Mouse (Mus musculus) gonadal fat pad, adult 2 months (tissue): ENCODE data around the gene C2cd2. TPM values are rescaled to one million over a fixed set of nuclear protein-coding genes. Genes with fewer than 3 reads are reported as not detected.
"Not testable (repeated sequence)": the region's sequence is repeated elsewhere in the genome, so short reads cannot be mapped to it uniquely, and the experiment has no call there.

Experiments used
- DNase-seq: peaks from one replicate; pipeline ENCODE4 v3.0.0-alpha.2; 2012; ENCODE audit warnings: low read depth
- polyA plus RNA-seq: library from polyadenylated mRNA; depleted of rRNA; stranded (reverse); fragments of >200 nt; gene quantifications from 2 replicates; pipeline ENCODE4 v1.2.3, GENCODE M21; 2012

Gene C2cd2
- polyA plus RNA-seq, 1 experiment: 13.2 TPM

DNA sequence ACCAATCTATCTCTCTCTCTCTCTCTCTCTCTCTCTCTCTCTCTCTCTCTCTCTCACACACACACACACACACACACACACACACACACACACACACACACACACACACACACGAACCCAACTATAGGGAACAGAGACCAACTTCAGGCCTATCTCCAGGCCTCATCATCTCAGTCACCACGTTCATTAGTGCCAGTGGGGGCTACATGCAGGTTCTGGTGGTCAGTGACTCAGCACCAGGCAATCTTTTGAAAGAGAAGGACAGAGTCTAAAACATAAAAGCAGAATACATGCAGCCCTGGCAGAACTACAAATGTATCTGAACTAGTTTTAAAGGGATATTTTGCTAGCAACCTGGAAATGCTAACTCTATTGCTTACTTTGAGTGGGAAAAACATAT is 15.4 kb downstream of the C2cd2 start:
- DNase-seq: not testable (repeated sequence)

DNA sequence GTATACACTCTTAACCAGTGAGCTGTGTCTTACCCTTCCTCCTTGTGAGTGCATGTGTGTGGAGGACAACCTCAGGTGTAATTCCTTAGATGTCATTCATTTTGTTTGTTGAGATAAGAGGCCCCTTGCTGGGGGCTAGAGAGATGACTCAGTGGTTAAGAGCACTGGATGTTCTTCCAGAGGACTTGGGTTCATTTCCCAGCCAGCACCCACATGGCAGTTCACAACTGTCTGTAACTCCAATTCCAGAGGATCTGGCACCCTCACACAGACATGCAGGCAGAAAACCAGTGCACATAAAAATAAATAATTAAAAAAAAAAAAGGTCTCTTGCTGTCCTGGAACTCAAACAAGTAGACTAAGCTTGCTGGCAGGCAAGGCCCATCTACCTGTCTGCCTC is 20.6 kb downstream of the C2cd2 start:
- DNase-seq: no peak

DNA sequence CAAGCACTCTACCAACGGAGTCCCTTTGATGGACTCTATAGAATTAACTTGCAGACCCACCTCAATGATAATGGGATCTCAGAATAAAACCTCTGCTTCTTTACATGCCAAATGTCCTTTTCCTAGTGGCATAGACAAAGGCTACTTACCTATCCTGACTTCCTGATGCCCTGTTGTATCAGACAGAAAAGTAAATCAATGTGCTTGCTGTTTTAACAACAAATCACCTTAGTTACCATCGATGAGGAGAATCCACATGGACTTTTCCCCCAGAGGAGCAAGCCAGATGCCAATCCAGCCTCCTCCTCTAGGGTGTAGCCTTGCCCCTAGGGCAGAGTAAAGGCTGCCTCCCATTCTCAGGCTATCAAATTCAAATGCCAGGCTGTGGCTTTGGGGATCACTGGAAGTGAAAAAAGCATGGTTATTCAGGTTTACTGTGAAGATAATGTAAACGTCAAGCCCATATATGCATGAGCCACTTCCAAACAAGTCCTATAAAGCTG is 21.9 kb downstream of the C2cd2 start:
- no peak for DNase-seq

DNA sequence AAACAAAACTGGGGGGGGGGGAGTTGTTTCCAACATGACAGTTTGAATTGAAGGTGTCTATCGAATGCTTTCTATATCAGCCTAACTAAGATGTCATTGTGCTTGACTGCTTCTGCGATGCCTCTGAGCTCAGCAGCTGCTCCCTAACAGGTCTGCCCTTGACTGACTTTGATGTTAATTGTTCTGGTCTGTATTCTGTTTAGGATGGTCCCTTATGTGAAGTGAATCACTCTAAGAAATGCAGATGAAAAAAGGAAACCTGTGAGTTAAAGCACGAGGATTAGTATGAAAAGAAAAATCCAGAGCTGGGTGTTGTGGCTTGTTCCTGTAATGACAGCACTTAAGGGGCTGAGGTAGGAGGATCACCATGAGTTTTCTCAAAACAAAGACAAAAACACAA is 26.6 kb downstream of the C2cd2 start:
- no peak for DNase-seq

DNA sequence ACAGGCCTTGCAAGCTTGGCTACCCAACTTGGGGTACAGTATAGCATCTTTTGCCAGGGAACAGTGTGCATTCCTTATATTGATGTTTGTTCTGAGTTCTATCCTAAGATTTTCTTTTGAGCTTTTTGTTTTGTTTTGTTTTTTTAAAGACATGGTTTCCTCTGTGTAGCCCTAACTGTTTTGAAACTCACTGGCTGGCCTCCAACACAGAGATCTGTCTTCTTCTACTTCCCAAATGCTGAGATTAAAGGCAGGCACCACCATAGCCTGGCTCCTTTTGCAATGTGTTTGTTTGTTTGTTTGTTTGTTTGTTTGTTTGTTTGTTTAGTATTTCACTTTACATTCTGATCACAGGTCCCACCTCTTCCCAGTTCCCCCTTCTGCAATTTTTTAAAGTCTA is 32.2 kb downstream of the C2cd2 start:
- DNase-seq: no peak

DNA sequence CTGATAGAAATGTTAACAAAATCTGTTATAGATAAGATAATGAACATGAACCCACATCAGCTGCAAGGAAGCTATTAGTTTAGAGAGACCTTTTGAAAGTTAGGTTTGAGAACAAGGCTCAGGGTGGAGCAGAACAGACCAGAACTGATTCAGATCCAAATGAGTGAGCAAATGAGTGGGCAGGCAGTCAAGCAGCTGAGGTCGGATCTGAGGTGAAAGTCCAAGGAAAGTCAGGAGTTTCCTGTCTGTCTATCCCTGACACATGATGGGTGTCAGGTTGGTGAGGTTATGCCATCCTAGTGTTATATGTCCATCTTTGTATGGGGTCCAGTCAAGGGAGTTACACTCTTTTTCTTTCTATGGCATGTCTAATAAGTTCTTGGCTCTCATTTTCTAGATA is 32.9 kb downstream of the C2cd2 start:
- no peak for DNase-seq

DNA sequence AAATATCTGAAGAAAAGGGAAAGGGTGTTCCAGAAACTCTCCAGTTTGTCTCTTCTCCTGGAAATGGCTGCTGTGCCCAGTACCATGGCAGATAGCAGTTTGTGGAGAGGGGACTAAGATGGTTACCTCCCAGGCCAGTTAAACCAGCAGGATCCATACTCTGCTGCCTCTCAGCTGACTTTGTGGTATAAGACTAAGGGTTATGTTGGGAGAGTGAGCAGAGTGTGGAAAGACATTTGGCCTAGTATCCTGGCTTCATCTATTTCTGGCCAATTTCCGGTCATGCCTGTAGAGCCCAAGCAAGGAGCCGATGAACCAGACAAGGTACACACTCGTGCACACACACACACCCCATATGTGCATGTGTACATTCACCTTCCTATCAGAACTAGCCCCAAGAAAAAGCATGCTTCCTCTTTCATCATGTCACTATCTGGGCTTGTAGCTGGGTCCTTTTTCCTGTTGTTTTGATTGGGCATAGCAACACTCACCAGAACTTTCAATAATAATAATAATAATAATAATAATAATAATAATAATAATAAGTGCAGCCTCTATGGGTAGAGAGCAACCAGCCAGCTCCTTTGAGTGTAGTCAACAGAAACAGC is 35.0 kb downstream of the C2cd2 start:
- no peak for DNase-seq

DNA sequence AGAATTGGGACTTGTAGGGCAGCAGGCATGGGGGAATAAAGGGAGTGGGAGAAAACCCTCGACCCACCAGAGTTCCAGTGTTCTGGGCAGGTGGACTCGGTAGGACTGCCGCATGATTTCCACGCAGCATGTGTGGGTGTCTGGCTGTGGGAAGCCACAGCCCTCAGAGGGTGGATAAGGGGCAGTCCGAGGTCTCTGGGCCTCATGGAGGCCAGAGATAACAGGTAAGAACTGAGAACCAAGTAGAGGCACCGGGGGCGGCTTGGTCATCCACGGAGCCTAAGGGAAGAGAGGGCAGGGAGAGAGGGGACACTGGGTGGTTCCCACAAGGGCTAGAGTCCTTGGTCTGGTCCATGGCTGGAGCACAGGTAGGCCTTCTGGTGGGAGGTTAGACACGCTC is 36.0 kb downstream of the C2cd2 start:
- no peak for DNase-seq

DNA sequence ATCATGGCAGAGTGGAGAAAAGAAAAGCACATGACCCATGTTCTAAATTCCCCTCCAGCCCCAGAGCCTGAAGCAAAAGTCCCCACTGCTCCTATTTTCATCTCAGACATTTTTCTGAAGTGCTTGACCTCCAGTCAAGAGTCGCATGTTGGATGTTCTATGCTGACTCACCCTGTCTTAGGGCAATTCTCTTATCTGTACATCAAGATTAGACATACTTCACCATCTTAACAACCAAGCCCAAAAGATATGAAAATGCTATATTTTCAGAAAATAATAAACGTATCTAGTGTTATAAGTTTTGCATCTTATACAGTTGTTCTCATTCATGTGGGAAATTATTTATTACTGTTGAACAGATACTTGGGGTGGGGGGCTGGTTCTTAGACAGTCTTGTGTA is 36.6 kb downstream of the C2cd2 start:
- DNase-seq: no peak

DNA sequence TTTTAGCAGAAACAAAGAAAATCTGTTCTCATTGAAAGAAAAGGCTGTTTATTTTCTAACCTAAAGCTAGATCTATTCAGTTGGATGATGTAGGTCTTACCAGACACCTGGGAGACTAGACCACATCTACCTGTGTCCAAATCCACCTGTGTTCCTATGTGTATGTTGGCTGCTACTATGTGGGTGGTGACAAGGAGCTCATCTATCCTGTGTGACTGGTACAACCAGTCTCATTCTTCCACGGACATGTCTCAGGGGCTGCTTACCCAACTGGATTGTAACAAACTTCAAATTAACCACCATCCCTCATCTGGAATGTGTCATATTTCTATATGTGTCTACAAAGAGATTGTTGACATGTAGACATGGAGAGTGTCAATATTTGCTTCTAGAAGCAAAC is 38.7 kb downstream of the C2cd2 start:
- DNase-seq: peak; percentile 96

DNA sequence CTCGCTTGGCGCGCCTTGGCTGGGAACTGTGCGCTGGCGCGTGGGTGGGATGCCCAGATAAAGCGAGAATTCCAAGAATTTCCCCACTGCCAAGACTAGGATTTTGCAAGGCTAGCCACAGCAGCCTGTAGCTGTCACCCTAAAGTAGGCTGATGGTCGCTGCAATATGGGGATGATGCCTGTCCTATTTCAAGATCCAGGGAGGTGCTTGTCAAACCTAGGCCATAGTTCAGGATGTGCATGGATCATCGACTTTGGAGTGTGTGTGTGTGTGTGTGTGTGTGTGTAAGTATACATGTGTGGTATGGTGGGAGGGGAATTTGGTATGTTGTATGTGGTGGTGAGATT is 39.6 kb downstream of the C2cd2 start:
- no peak for DNase-seq

DNA sequence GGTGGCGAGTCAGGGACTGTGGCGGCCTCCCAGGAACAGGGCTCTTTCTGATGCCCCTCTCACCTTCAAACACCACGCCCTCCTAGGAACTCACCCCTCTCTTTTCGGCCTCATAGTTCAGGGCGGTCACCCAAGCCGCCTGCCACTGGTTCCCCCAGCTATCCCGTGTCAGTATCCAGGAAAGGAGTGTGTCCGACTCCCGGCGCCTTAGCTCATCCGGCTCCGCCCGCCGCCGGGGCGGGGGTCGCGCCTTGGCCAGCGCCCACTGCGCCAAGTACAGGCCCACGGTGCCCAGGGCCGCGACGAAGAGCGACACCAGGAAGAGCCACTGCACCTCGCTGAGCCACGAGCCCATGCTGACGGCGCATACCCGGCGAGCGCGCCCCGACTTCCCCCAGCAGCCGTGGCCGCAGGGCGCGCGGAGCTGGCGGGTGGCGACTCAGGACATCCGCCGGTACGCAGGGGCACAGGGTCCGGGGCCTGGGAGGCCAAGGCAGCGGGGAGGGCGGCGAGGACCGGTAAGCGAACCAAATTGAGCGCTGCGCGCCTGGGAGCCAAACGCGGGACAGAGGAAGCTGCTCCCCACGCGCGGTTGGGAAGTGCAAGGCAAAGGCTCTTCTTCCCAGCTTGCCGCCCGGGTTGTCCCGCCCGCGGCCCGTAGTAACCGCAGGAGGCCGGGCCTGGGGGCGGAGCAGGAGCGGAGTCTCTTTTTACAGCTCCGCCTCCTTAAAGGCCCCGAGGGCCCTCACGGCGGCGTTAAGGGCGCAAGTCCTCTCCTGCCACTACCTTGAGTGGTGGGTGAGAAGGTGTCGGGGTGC is 40.2 kb downstream of the C2cd2 start:
- DNase-seq: no peak

DNA sequence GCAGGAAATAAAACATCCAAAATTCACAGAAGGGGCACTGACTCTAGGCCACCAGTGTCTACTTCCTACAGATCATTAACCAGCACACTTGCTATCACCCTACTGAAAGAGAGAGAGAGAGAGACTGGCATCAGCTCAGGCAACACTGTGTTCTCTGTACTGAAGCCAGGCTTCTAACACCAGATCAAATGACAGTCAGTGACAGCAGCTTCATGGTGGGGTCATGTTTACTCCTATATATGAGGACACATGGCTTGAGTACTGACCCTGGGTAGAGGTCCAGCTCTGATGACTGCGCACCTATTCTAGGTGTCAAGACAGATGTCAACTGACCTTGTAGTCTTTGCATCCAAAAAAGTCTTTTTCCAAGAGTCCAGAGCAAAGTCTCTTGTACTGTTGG is 41.8 kb downstream of the C2cd2 start:
- DNase-seq: no peak

DNA sequence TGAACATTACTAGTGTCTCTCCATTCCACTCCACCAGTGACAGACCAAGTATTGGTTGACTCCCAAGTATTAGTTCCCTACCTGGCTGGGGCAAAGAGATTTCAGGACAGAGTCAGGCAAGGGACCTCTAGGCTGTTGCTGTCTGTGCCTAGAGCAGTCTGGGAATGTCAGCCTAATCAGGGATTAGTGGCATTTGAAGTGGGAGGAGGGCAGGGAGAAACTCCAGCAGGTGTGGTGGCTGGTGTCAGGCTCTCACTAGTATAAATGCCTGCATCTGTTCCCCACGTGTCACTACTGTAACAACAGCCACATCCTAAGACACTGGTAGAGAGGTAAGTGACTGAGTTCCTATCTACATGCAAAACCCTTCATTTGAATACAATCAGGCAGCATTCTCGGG is 42.6 kb downstream of the C2cd2 start:
- DNase-seq: no peak

DNA sequence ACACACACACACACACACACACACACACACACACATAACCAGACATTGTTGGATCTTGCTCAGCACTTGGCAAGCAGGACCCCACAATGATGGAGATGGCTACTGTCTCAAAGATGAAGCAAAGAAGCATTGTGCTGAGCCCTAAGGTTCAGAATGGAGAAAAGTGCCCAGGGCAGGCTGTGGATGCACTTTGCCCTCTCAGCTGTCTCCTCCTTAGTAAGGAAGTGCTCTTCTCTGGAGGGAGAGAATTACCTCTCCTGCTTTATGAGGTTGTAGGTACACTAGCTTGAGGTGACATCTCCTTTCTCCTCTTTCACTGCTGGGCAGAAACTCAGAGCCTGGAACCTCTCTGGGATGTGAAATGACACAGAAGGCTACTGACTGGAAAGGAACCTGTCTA is 49.5 kb downstream of the C2cd2 start:
- no peak for DNase-seq

DNA sequence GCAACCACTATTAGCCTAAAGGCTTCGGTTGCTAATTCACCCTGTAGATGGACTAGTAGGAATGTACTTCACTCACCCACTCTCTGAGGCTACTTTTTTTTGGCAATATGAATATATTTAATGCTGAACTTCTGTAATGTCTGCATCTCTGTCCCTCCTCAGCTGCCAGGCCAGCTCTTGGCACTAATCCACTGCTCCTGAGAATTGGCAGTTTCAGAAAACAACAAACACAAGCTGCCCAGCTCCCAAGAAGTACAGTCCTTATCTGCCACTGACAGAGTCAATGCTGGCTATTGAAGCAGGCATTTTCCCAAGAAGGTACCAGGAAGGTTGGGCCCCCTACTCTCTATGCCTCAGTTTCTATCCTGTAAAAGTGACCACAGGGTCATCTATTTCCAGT is 53.0 kb downstream of the C2cd2 start:
- no peak for DNase-seq

DNA sequence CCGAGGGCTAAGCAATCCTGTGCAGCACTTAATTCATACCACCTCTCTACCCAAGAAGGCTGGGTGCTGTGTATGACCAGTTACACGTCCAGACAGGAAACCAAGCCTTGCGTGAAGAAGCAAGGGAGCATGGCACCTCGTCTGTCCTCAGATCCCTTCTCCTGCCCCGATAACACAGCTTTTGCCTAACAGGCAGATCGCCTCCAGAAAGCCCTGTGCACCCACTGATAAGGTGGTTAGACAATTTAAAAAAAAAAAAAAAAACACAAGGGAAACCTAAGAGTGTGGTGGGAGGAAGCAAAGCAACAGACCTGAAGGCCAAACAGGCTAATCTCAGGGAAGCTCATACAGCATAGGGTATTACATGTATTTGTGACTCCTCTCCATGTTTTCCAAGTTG is 54.9 kb downstream of the C2cd2 start:
- DNase-seq: no peak

DNA sequence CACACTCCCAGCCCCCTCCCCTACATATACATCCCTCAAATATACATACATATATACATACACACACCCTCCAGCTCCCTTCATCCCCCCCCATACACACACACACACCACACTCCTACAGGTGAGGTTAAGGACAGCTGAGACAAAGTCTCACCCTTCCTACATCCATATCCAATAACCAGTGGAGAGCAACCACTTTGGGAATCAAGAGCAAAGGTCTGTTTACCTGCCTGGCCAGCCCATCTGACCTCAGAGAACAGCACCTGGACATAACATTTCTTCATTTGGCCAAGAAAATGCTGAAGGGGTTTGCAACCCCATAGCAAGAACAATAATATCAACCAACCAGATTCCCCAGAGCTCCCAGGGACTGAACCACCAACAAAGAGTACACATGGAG is 56.1 kb downstream of the C2cd2 start:
- DNase-seq: no peak

DNA sequence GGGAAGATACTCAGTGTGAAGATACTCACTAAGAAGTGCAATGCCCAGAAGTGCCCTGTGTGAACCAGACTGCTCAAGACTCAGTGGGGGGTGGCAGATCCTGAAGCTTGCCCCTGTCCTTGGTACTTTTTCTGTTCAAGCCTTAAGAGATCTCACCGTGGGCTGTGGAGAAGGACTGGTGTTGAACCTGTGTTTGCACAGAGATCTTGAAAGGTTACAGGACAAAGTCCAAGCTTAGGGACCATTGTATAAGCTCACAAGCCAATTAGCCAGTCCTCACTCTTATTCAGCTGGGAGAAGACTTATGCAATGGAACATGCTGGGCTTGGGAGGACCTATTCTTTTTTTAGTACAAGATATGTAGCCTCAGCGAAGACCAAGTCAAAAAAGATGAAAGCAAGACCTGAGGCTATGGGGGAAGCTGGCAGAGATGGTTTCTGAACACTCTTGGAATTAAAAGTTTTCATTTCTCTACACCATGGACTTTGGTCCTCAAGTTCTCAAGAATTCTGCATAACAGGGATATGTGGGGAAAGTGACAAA is 56.9 kb downstream of the C2cd2 start:
- DNase-seq: no peak

DNA sequence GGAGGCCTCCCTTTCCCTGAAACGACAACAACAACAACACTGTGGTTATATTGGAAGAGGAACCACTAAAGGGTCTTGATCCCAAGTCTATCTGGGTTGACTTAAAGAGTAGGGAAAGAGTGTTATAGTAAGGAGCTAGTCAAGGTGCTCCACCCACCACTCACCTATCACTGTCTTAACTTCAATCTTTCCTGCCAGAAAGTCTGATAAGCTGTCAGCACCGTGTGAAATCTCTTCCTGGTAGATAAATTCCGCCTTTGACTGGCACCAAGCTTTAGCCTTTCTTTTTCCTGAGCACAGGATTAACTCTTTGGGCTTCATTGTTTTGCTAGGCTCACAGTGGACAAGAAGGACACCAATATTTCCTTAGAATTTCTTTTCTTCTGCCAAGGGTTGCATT is 58.4 kb downstream of the C2cd2 start:
- no peak for DNase-seq

DNA sequence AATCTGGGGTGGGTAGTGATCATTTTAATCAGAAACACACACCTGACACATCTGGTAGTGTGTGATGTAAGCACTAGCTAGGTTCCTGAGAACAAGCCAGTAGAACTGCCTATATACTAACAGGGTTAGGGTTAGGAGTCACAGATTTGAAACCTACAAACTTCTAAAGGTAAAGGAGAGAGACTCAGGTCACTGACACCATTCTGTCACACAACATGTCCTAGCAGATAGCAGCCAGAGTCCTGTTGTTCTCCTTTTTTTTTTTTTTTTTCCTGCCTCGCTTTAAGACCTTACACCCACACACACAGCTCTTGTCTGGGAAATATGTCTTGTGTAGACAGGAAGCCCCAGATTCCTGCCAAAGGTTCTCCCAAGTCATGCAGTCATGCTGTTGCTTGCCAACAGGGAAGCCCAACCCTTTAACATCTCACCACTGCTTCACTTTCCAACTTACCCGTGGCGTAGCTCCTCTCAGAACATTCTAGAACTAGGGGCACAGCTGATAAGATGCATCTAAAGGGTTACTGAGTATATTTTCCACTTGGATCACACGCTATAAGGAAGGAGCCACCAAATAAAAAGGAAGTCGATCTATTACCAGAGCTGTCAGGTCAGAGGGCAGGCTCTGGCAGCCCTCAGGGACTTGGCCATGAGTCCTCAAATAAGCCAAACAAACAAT is 64.9 kb downstream of the C2cd2 start:
- DNase-seq: peak; percentile 97

DNA sequence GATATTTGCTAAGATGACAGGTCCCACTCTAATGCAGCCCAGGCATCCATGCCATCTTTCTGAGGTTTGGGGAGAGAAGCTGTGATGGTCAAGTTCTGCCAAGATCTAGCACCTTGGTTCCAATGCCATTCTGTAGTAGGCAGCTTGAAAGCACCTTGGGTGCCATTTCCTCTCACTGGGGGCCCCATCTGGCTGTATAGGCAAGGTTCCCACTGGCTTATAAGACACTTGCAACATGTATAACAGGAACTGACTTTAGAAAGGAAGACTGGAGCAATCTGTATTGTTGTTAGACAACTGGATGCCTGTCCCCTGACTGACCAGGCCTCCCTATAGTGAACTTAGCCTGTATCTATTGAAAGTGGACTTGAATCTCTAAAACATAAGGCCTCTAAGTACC is 74.6 kb downstream of the C2cd2 start:
- no peak for DNase-seq

DNA sequence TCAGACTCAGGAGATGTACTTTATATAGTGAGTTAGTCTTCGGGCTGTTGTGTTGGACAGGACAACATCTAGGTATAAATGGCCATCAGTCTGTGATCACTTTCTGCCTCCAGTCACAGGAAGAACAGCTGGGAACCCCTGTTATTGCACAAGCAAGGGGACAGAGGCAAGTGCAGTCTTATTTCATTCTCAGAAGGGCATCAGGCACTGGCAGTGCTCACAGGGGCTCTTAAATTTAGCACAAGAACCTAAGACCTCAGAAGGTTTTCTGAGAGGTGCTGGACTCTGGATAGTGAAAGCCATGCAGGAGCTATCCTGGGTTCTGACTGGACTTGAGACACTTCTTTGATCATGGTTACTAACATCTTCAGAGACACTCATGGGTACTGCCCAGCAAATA is 78.7 kb downstream of the C2cd2 start:
- no peak for DNase-seq
